Mouse (Mus musculus) embryonic facial prominence, embryonic 12.5 days (tissue): ENCODE data around the gene Ap3m1. TPM values are rescaled to one million over a fixed set of nuclear protein-coding genes. Genes with fewer than 3 reads are reported as not detected.

Source experiments
- ATAC-seq: fragments of 200-750 bp; cut with Nextera tagmentation; 2 replicates; pipeline ENCODE4 v1.8.0; 2017; ENCODE audit not compliant: insufficient number of reproducible peaks, insufficient read depth, low FRiP score, low TSS enrichment
- H3K27ac ChIP-seq: fragments of 300-500 bp; sonication (generic); 2 replicates; pipeline ENCODE4 v1.5.1; 2016; ENCODE audit warnings: mild to moderate bottlenecking
- H3K27me3 ChIP-seq: fragments of 300-500 bp; sonication (generic); 2 replicates; pipeline ENCODE4 v1.6.1; 2016; ENCODE audit warnings: mild to moderate bottlenecking, moderate library complexity
- H3K36me3 ChIP-seq: fragments of 300-500 bp; sonication (generic); 2 replicates; pipeline ENCODE4 v1.6.1; 2016; ENCODE audit warnings: mild to moderate bottlenecking
- H3K4me1 ChIP-seq: fragments of 300-500 bp; sonication (generic); 2 replicates; pipeline ENCODE4 v1.6.1; 2016
- H3K4me2 ChIP-seq: fragments of 300-500 bp; sonication (generic); replicated peaks from 2 replicates; pipeline ENCODE4 v1.6.1; 2016; ENCODE audit warnings: mild to moderate bottlenecking, moderate library complexity
- H3K4me3 ChIP-seq: fragments of 300-500 bp; sonication (generic); 2 replicates; pipeline ENCODE4 v1.5.1; 2016; ENCODE audit warnings: mild to moderate bottlenecking
- H3K9ac ChIP-seq: fragments of 300-500 bp; sonication (generic); 2 replicates; pipeline ENCODE4 v1.6.1; 2016; ENCODE audit warnings: mild to moderate bottlenecking, moderate library complexity
- H3K9me3 ChIP-seq: fragments of 300-500 bp; sonication (generic); 2 replicates; pipeline ENCODE4 v1.6.1; 2016; ENCODE audit warnings: mild to moderate bottlenecking, moderate library complexity
- WGBS: fragments of 180-500 bp; shearing (Covaris S2); methylation state at CpG from one replicate; pipeline ENCODE4 v1.1.7; 2016; 5-methylcytosine and 5-hydroxymethylcytosine counted together
- polyA plus RNA-seq: library from polyadenylated mRNA; unstranded; fragments of >200 nt; fragmentation: Nextera tagmentation; extraction: Ambion mirVana; gene quantifications from 2 replicates; pipeline ENCODE4 v1.2.1, GENCODE M21; 2016

Gene Ap3m1
- polyA plus RNA-seq, 1 experiment from 2014 or later, result 87.3 TPM

- no peak overlapping the region for H3K9ac ChIP-seq
- H3K4me1 ChIP-seq, result peaks cover 33% of the 10 kb centered on the region
- no peak overlapping the region for H3K4me3 ChIP-seq
- WGBS, result 15% methylated on average over 7 of the region's 7 CpGs
- H3K36me3 ChIP-seq, result no peaks in the 10 kb centered on the region
- no peak for ATAC-seq
- no peaks in the 10 kb centered on the region for H3K27me3 ChIP-seq
- H3K27ac ChIP-seq, result peak overlapping the region; percentile 89
- H3K9me3 ChIP-seq, result no peaks in the 10 kb centered on the region
- H3K4me2 ChIP-seq, result peak overlapping the region; percentile 19
Observed at GRCm38 (mm10) chr14:21086827-21087351, 34.6 kb upstream of the Ap3m1 start.

DNA sequence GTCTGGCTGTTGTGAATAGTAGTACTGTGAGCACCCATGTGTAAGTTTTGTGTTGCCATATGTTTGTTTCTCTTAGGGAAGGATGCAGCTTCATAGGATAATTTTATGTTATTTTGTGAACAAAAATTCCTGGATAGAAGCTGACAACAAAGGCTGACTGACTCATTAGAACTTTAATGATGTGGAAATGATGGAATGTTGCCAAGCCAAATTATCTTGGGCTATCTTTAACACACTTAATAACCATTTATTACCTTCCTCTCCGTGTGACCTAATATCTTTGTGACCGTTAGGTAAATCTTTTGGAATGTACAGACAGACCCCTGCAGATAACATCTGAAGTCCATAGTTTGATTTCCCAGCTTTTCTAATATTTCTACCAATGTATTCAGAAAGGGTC lies 33.8 kb upstream of the Ap3m1 start:
- H3K9ac ChIP-seq, result no peak overlapping the region
- no peak for ATAC-seq
- peak overlapping the region; percentile 89 for H3K27ac ChIP-seq
- H3K9me3 ChIP-seq, result no peaks in the 10 kb centered on the region
- H3K4me1 ChIP-seq, result peaks cover 33% of the 10 kb centered on the region
- H3K4me3 ChIP-seq, result no peak overlapping the region
- 22% methylated on average over 2 of the region's 2 CpGs for WGBS
- no peaks in the 10 kb centered on the region for H3K36me3 ChIP-seq
- H3K27me3 ChIP-seq, result no peaks in the 10 kb centered on the region
- H3K4me2 ChIP-seq, result no peak overlapping the region

GRCm38 (mm10) chr14:21085666-21086065 lies 33.4 kb upstream of the Ap3m1 start:
- H3K4me1 ChIP-seq, result peaks cover 33% of the 10 kb centered on the region
- H3K27ac ChIP-seq, result peak overlapping the region; percentile 89
- no peak overlapping the region for H3K4me2 ChIP-seq
- no peaks in the 10 kb centered on the region for H3K36me3 ChIP-seq
- H3K9me3 ChIP-seq, result no peaks in the 10 kb centered on the region
- ATAC-seq, result no peak
- 69% methylated on average over 5 of the region's 5 CpGs for WGBS
- H3K27me3 ChIP-seq, result no peaks in the 10 kb centered on the region
- H3K9ac ChIP-seq, result no peak overlapping the region
- H3K4me3 ChIP-seq, result no peak overlapping the region

- Histone ChIP-seq H3K4me3 (no peak overlapping the region), H3K4me2 (no peak overlapping the region), H3K9me3 (no peaks in the 10 kb centered on the region), H3K36me3 (no peaks in the 10 kb centered on the region), H3K27ac (no peak overlapping the region), H3K4me1 (peaks cover 20% of the 10 kb centered on the region), H3K27me3 (no peaks in the 10 kb centered on the region), H3K9ac (no peak overlapping the region)
- WGBS, result 38% methylated on average over 1 of the region's 1 CpGs
- no peak for ATAC-seq
Observed at GRCm38 (mm10) chr14:21082823-21083222, 30.5 kb upstream of the Ap3m1 start.

- no peak for ATAC-seq
- Histone ChIP-seq H3K27me3 (no peaks in the 10 kb centered on the region), H3K9me3 (no peaks in the 10 kb centered on the region), H3K27ac (no peak overlapping the region), H3K36me3 (no peaks in the 10 kb centered on the region), H3K9ac (no peak overlapping the region), H3K4me3 (no peak overlapping the region), H3K4me2 (no peak overlapping the region), H3K4me1 (peaks cover 7% of the 10 kb centered on the region)
Observed at GRCm38 (mm10) chr14:21078511-21078910, 26.2 kb upstream of the Ap3m1 start.

DNA sequence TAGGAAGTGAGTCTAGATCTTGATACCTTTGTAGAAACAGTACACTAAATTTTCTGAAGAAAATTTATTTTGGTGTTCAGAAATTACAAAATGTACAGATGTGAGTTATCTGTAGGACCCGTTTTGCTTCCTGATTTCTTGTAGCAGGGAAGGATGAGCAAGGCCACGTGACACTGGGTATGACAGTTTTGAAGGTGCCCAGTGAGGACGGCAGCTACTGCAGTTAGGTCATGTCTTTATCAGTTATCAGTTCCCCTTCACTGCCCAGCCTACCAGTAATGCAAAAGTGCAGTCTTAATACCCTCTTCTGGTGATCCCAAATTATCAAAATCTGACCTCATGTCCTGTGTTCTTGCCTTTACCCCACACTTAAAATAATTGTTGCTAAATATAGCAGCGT lies 25.6 kb upstream of the Ap3m1 start:
- no peak overlapping the region for H3K9ac ChIP-seq
- WGBS, result 74% methylated on average over 4 of the region's 4 CpGs
- H3K9me3 ChIP-seq, result no peaks in the 10 kb centered on the region
- no peak overlapping the region for H3K27ac ChIP-seq
- no peaks in the 10 kb centered on the region for H3K36me3 ChIP-seq
- H3K4me1 ChIP-seq, result peaks cover 7% of the 10 kb centered on the region
- no peaks in the 10 kb centered on the region for H3K27me3 ChIP-seq
- no peak overlapping the region for H3K4me3 ChIP-seq
- H3K4me2 ChIP-seq, result no peak overlapping the region
- ATAC-seq, result no peak

GRCm38 (mm10) chr14:21076501-21077194 lies 24.3 kb upstream of the Ap3m1 start:
- ATAC-seq, result no peak
- Histone ChIP-seq H3K4me3 (peak overlapping the region; percentile 65), H3K27ac (no peak overlapping the region), H3K9ac (peak overlapping the region; percentile 63), H3K4me2 (peak overlapping the region; percentile 71), H3K9me3 (no peaks in the 10 kb centered on the region), H3K27me3 (no peaks in the 10 kb centered on the region), H3K36me3 (no peaks in the 10 kb centered on the region), H3K4me1 (peaks cover 7% of the 10 kb centered on the region)
- 45% methylated on average over 7 of the region's 7 CpGs for WGBS

- peak overlapping the region; percentile 63 for H3K9ac ChIP-seq
- peaks cover 7% of the 10 kb centered on the region for H3K4me1 ChIP-seq
- H3K36me3 ChIP-seq, result no peaks in the 10 kb centered on the region
- H3K4me3 ChIP-seq, result peak overlapping the region; percentile 65
- under 1% methylated on average over 59 of the region's 59 CpGs for WGBS
- H3K9me3 ChIP-seq, result no peaks in the 10 kb centered on the region
- H3K27ac ChIP-seq, result peak overlapping the region; percentile 78
- H3K4me2 ChIP-seq, result peak overlapping the region; percentile 71
- peak; percentile 98 for ATAC-seq
- no peaks in the 10 kb centered on the region for H3K27me3 ChIP-seq
Observed at GRCm38 (mm10) chr14:21075751-21076500, 23.6 kb upstream of the Ap3m1 start.

- 57% methylated on average over 11 of the region's 11 CpGs for WGBS
- H3K27ac ChIP-seq, result no peak overlapping the region
Observed at GRCm38 (mm10) chr14:21074398-21075320, 22.4 kb upstream of the Ap3m1 start.

DNA sequence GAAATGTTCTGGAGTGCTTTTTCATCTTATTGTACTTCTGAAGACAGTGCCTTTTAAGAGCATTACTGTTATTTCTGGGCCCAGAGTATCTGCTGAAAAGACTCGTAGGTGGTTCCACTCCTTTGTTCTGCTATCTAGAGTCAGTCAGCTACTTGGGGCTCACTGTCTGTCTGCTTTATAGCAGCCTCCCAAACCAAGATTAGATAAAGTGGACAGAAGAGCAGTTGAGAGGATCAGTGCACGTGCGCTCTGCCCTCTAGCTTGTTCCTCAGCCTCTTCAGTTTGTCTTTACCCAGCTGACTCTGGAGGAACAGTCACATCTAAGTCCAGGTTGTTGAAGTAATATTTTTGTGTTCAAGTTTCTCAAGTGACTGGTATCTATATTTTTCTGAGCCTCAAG lies 21.7 kb upstream of the Ap3m1 start:
- no peaks in the 10 kb centered on the region for H3K9me3 ChIP-seq
- no peak for ATAC-seq
- no peak overlapping the region for H3K4me2 ChIP-seq
- no peak overlapping the region for H3K4me3 ChIP-seq
- no peaks in the 10 kb centered on the region for H3K27me3 ChIP-seq
- no peak overlapping the region for H3K27ac ChIP-seq
- WGBS, result 72% methylated on average over 3 of the region's 3 CpGs
- no peaks in the 10 kb centered on the region for H3K36me3 ChIP-seq
- no peak overlapping the region for H3K9ac ChIP-seq
- H3K4me1 ChIP-seq, result peaks cover 7% of the 10 kb centered on the region

More at GRCm38 (mm10) chr14:21074398-21075320, 22.4 kb upstream of the Ap3m1 start:
- Histone ChIP-seq H3K4me1 (peaks cover 7% of the 10 kb centered on the region), H3K36me3 (no peaks in the 10 kb centered on the region), H3K9me3 (no peaks in the 10 kb centered on the region), H3K4me2 (peak overlapping the region; percentile 71), H3K9ac (no peak overlapping the region), H3K27me3 (no peaks in the 10 kb centered on the region), H3K4me3 (0 out of 2 replicates have a peak overlapping the region, but pooled peaks have one; percentile 65)
- no peak for ATAC-seq

DNA sequence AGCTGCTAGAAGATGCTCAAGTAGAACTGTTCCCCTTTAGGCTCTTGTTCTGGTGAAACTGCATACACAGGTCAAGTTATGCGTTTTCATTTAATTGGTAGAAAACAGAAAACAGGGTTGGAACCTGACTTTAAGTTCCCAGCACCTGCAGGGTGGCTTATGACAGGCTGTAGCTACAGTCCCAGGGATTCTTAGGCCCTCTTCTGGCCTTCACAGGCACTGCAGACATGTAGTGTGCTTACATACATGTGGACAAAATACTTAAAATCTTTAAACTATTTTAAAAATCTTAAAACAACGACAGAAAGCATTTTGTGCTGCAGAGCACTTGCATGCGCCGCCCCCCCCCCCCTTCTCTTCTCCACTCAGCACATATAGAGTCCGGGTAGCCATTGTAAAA lies 17.3 kb upstream of the Ap3m1 start:
- WGBS, result 81% methylated on average over 5 of the region's 5 CpGs

More for the DNA sequence above, 17.3 kb upstream of the Ap3m1 start:
- Histone ChIP-seq H3K27me3 (no peaks in the 10 kb centered on the region), H3K9ac (no peak overlapping the region), H3K36me3 (no peaks in the 10 kb centered on the region), H3K27ac (no peak overlapping the region), H3K9me3 (no peaks in the 10 kb centered on the region), H3K4me3 (no peak overlapping the region), H3K4me1 (no peaks in the 10 kb centered on the region; the same call in 1 of the 2 replicates), H3K4me2 (no peak overlapping the region)
- no peak for ATAC-seq
